Mouse (Mus musculus): Measurements from ENCODE around the gene Mad1l1.
"Not testable (repeated sequence)": the region's sequence is repeated elsewhere in the genome, so short reads cannot be mapped to it uniquely, and the experiment has no call there.

The Mad1l1 gene

GRCm38 (mm10) chr5:140321042-140321755, at the start of gene Mad1l1, which contains the start of gene Nudt1:
Gene Mad1l1, minus strand, starts transcription at chr5:140321552.
Gene Nudt1, plus strand, starts transcription at chr5:140321656.
- peak; percentile 90 to 91 for DNase-seq

GRCm38 (mm10) chr5:140370446-140371254, 49.3 kb upstream of the Mad1l1 start:
- no peak for DNase-seq

- no peak for DNase-seq
Observed at GRCm38 (mm10) chr5:140369466-140369865, 48.1 kb upstream of the Mad1l1 start.

- DNase-seq, result no peak
Observed at GRCm38 (mm10) chr5:140368926-140369325, 47.6 kb upstream of the Mad1l1 start.

- not testable (repeated sequence) for DNase-seq
Observed at GRCm38 (mm10) chr5:140368126-140368525, 46.8 kb upstream of the Mad1l1 start.

- DNase-seq, result no peak
Observed at GRCm38 (mm10) chr5:140364415-140364814, 43.1 kb upstream of the Mad1l1 start.

- DNase-seq, result no peak
Observed at GRCm38 (mm10) chr5:140359930-140360674, 38.8 kb upstream of the Mad1l1 start.

- DNase-seq, result no peak
Observed at GRCm38 (mm10) chr5:140357466-140357865, 36.1 kb upstream of the Mad1l1 start.

- no peak for DNase-seq
Observed at GRCm38 (mm10) chr5:140355934-140356333, 34.6 kb upstream of the Mad1l1 start.

- no peak for DNase-seq
Observed at GRCm38 (mm10) chr5:140352352-140352751, 31.0 kb upstream of the Mad1l1 start.

- no peak for DNase-seq
Observed at GRCm38 (mm10) chr5:140350731-140351497, 29.6 kb upstream of the Mad1l1 start.

- DNase-seq, result no peak
Observed at GRCm38 (mm10) chr5:140349882-140350281, 28.5 kb upstream of the Mad1l1 start.

- DNase-seq, result no peak
Observed at GRCm38 (mm10) chr5:140346050-140346449, 24.7 kb upstream of the Mad1l1 start.

GRCm38 (mm10) chr5:140345244-140345643, 23.9 kb upstream of the Mad1l1 start:
- DNase-seq, result no peak

GRCm38 (mm10) chr5:140342880-140343279, 21.5 kb upstream of the Mad1l1 start:
- no peak for DNase-seq

GRCm38 (mm10) chr5:140339836-140340235, 18.5 kb upstream of the Mad1l1 start:
- no peak for DNase-seq

- no peak for DNase-seq
Observed at GRCm38 (mm10) chr5:140338779-140339178, 17.4 kb upstream of the Mad1l1 start.

GRCm38 (mm10) chr5:140336680-140337079, 15.3 kb upstream of the Mad1l1 start:
- peak in 1 of 2 experiments; percentile 21 for DNase-seq

GRCm38 (mm10) chr5:140333631-140334030, 12.3 kb upstream of the Mad1l1 start:
- peak in 1 of 2 experiments; percentile 24 for DNase-seq

GRCm38 (mm10) chr5:140332519-140332918, 11.2 kb upstream of the Mad1l1 start:
- DNase-seq, result no peak

GRCm38 (mm10) chr5:140331615-140332512, 10.5 kb upstream of the Mad1l1 start, which contains the start of gene Mrm2:
Gene Mrm2, minus strand, starts transcription at chr5:140331898.
- peak; percentile 63 to 82 for DNase-seq
